Mouse (Mus musculus) gastrocnemius, postnatal 36 days (tissue): ENCODE measurements around the gene Pcsk6. TPM values are rescaled to one million over a fixed set of nuclear protein-coding genes. Genes with fewer than 3 reads are reported as not detected.
"Not testable (repeated sequence)": the region's sequence is repeated elsewhere in the genome, so short reads cannot be mapped to it uniquely, and the experiment has no call there.

Source experiments
- DNase-seq, 2 experiments: peaks; one replicate each; pipeline ENCODE4 v3.0.0; 2022
- intact Hi-C: fragments of 180-260 bp; cut with DNase I; formaldehyde crosslinking; loops from one replicate; pipeline ENCODE4 v1.15.1; 2025
- total RNA-seq, 2 experiments: library from RNA; stranded (reverse); gene quantifications; 2 replicates each; pipeline ENCODE4 v1.2.3; 2021

Pcsk6 gene
- total RNA-seq, 2 experiments from 2014 or later: 19.0 to 19.6 TPM

GRCm38 (mm10) chr7:65930478-65930877, 68.9 kb downstream of the Pcsk6 start:
- intact Hi-C loops: no loop called here
- DNase-seq: no peak

GRCm38 (mm10) chr7:65934238-65934970, 72.9 kb downstream of the Pcsk6 start:
- DNase-seq, intact Hi-C loops: not testable (repeated sequence)

GRCm38 (mm10) chr7:65935211-65935610, 73.7 kb downstream of the Pcsk6 start:
- intact Hi-C loops: no loop called here

GRCm38 (mm10) chr7:65940988-65941387, 79.5 kb downstream of the Pcsk6 start:
- DNase-seq: no peak
- intact Hi-C loops: no loop called here

More at GRCm38 (mm10) chr7:65935211-65935610, 73.7 kb downstream of the Pcsk6 start:
- DNase-seq: no peak

GRCm38 (mm10) chr7:65945342-65945993, 83.9 kb downstream of the Pcsk6 start:
- no peak for DNase-seq
- intact Hi-C loops: no loop called here

GRCm38 (mm10) chr7:65946397-65946796, 84.9 kb downstream of the Pcsk6 start:
- DNase-seq: no peak
- intact Hi-C loops: no loop called here

- DNase-seq: no peak
- intact Hi-C loops: no loop called here
Observed at GRCm38 (mm10) chr7:65948891-65949290, 87.4 kb downstream of the Pcsk6 start.

- no peak for DNase-seq
- intact Hi-C loops: no loop called here
Observed at GRCm38 (mm10) chr7:65954583-65954982, 93.0 kb downstream of the Pcsk6 start.

- intact Hi-C loops: loop anchor here (5.0 kb wide), 1 partner anchor 48 kb away; no protein-coding TSS in a partner anchor
- DNase-seq: no peak
Observed at GRCm38 (mm10) chr7:65955304-65956220, 94.0 kb downstream of the Pcsk6 start.

- intact Hi-C loops: loop anchor here (5.0 kb wide), 1 partner anchor 50 kb away; no protein-coding TSS in a partner anchor
- DNase-seq: no peak
Observed at GRCm38 (mm10) chr7:65957245-65957644, 95.7 kb downstream of the Pcsk6 start.

GRCm38 (mm10) chr7:65958105-65958504, 96.6 kb downstream of the Pcsk6 start:
- no peak for DNase-seq
- intact Hi-C loops: loop anchor here (5.0 kb wide), 1 partner anchor 51 kb away; no protein-coding TSS in a partner anchor

GRCm38 (mm10) chr7:65959221-65959924, 97.8 kb downstream of the Pcsk6 start:
- DNase-seq: no peak
- intact Hi-C loops: loop anchor here (5.0 kb wide), 1 partner anchor 52 kb away; no protein-coding TSS in a partner anchor

- DNase-seq: no peak
- intact Hi-C loops: no loop called here
Observed at GRCm38 (mm10) chr7:65962611-65963010, 101.1 kb downstream of the Pcsk6 start.

- no peak for DNase-seq
- intact Hi-C loops: no loop called here
Observed at GRCm38 (mm10) chr7:65964398-65964797, 102.9 kb downstream of the Pcsk6 start.

GRCm38 (mm10) chr7:65971301-65971700, 109.8 kb downstream of the Pcsk6 start:
- no peak for DNase-seq
- intact Hi-C loops: no loop called here

- intact Hi-C loops: no loop called here
- DNase-seq: no peak
Observed at GRCm38 (mm10) chr7:65977286-65977685, 115.8 kb downstream of the Pcsk6 start.

GRCm38 (mm10) chr7:65977977-65978376, 116.4 kb downstream of the Pcsk6 start:
- no peak for DNase-seq
- intact Hi-C loops: no loop called here

- DNase-seq: no peak
- intact Hi-C loops: no loop called here
Observed at GRCm38 (mm10) chr7:65978996-65979823, 117.7 kb downstream of the Pcsk6 start.

- DNase-seq: no peak
- intact Hi-C loops: no loop called here
Observed at GRCm38 (mm10) chr7:65980000-65980399, 118.5 kb downstream of the Pcsk6 start.
